In the genomic region with DNA sequence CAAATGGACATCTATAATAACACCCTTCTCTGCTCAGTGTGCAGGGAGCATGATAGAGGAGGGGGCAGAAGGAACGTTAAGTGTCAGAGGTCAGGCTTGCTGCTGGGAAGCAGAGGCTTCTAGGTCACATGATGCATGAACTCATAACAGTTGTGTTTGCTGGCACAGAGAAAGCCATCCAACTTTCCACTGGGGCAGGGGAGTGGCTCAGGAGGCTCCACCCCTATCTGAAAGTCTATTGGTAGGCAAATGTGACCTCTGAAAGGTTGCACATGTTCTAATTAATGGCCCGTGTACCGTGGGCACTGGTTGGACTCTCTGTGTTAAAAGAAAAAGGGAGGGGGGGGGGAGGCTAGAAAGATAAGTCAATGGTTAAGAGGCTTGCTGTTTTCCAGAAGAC, we compare ENCODE assay signal across 27 mouse cellular contexts.
DNase-seq lines count a peak whose midpoint lies in the region; ATAC-seq and TF ChIP-seq lines count a peak whose summit lies in the region.
"Had no signal": no experiment of that assay in that cellular context is flagged by ENCODE, and none has a peak within 500 bp of the region (broad histone marks: within the 10 kb centered on the region; RNA-seq: fewer than 3 reads in every experiment).

No protein-coding gene starts in this region.

- no peak overlapping the region for H3ac ChIP-seq in myocyte (ENCODE audit: control insufficient read depth, insufficient read length)

- no peak overlapping the region for H3K27ac ChIP-seq in forebrain, embryonic 11.5 days (ENCODE audit: low read depth, low read length)
- no peak overlapping the region for H3K27ac ChIP-seq in forebrain, embryonic 13.5 days
- no peak overlapping the region for H3K27ac ChIP-seq in midbrain, embryonic 12.5 days (replicated peaks)
- H3K27ac ChIP-seq in midbrain, embryonic 16.5 days (ENCODE audit: low read length): no peak overlapping the region
- H3K27ac ChIP-seq: embryonic facial prominence, embryonic 13.5 days; embryonic facial prominence, embryonic 15.5 days; forebrain, embryonic 10.5 days had no signal

- no peak for TF ChIP-seq POLR2A in myocyte (IDR thresholded peaks at IDR 0.05; ENCODE audit: insufficient read length, low read depth)

- no peaks in the 10 kb centered on the region for H3K9me3 ChIP-seq in forebrain, embryonic 11.5 days (ENCODE audit: control insufficient read depth, low read length)
- no peaks in the 10 kb centered on the region for H3K9me3 ChIP-seq in forebrain, embryonic 13.5 days (replicated peaks)
- H3K9me3 ChIP-seq in midbrain, embryonic 12.5 days: no peaks in the 10 kb centered on the region
- H3K9me3 ChIP-seq in midbrain, embryonic 16.5 days (replicated peaks; ENCODE audit: control insufficient read depth, low read length, poor library complexity, severe bottlenecking): no peaks in the 10 kb centered on the region
- H3K9me3 ChIP-seq: embryonic facial prominence, embryonic 13.5 days; embryonic facial prominence, embryonic 15.5 days; forebrain, embryonic 10.5 days had no signal

- H3K4me1 ChIP-seq in forebrain, embryonic 11.5 days (replicated peaks; ENCODE audit: control insufficient read depth, insufficient read depth, low read length): no peaks in the 10 kb centered on the region
- H3K4me1 ChIP-seq in forebrain, embryonic 13.5 days: no peaks in the 10 kb centered on the region
- no peaks in the 10 kb centered on the region for H3K4me1 ChIP-seq in midbrain, embryonic 12.5 days
- no peaks in the 10 kb centered on the region for H3K4me1 ChIP-seq in midbrain, embryonic 16.5 days (ENCODE audit: control insufficient read depth, insufficient read depth, low read length)
- H3K4me1 ChIP-seq: embryonic facial prominence, embryonic 13.5 days; embryonic facial prominence, embryonic 15.5 days had no signal

- no peak overlapping the region for H3K9ac ChIP-seq in forebrain, embryonic 11.5 days (ENCODE audit: low read length)
- no peak overlapping the region for H3K9ac ChIP-seq in forebrain, embryonic 13.5 days
- H3K9ac ChIP-seq in midbrain, embryonic 12.5 days (replicated peaks): no peak overlapping the region
- no peak overlapping the region for H3K9ac ChIP-seq in midbrain, embryonic 16.5 days (ENCODE audit: low read depth, low read length)
- H3K9ac ChIP-seq: embryonic facial prominence, embryonic 13.5 days; embryonic facial prominence, embryonic 15.5 days had no signal

- H3K4me3 ChIP-seq in forebrain, embryonic 11.5 days (ENCODE audit: low read depth, low read length): no peak overlapping the region
- H3K4me3 ChIP-seq in forebrain, embryonic 13.5 days: no peak overlapping the region
- H3K4me3 ChIP-seq in midbrain, embryonic 12.5 days: no peak overlapping the region
- H3K4me3 ChIP-seq in midbrain, embryonic 16.5 days (ENCODE audit: low read depth, low read length): no peak overlapping the region
- no peak overlapping the region for H3K4me3 ChIP-seq in myocyte
- H3K4me3 ChIP-seq: embryonic facial prominence, embryonic 13.5 days; embryonic facial prominence, embryonic 15.5 days; erythroblast, embryonic 14.5 days; forebrain, embryonic 10.5 days had no signal

- no peak overlapping the region for H3K4me2 ChIP-seq in forebrain, embryonic 11.5 days (ENCODE audit: low read depth, low read length, severe bottlenecking)
- H3K4me2 ChIP-seq in forebrain, embryonic 13.5 days: no peak overlapping the region
- H3K4me2 ChIP-seq in midbrain, embryonic 12.5 days (replicated peaks): no peak overlapping the region
- no peak overlapping the region for H3K4me2 ChIP-seq in midbrain, embryonic 16.5 days (ENCODE audit: low read length)
- no peak overlapping the region for H3K4me2 ChIP-seq in myocyte (ENCODE audit: low read depth)
- H3K4me2 ChIP-seq: embryonic facial prominence, embryonic 13.5 days; embryonic facial prominence, embryonic 15.5 days had no signal

- no peaks in the 10 kb centered on the region for H3K36me3 ChIP-seq in forebrain, embryonic 11.5 days (ENCODE audit: control insufficient read depth, insufficient read depth, low read length)
- no peaks in the 10 kb centered on the region for H3K36me3 ChIP-seq in forebrain, embryonic 13.5 days (ENCODE audit: poor library complexity, severe bottlenecking)
- no peaks in the 10 kb centered on the region for H3K36me3 ChIP-seq in midbrain, embryonic 12.5 days
- no peaks in the 10 kb centered on the region for H3K36me3 ChIP-seq in midbrain, embryonic 16.5 days (ENCODE audit: control insufficient read depth, insufficient read depth, low read length)
- H3K36me3 ChIP-seq in myocyte (ENCODE audit: control insufficient read depth, insufficient read depth): no peaks in the 10 kb centered on the region
- H3K36me3 ChIP-seq: embryonic facial prominence, embryonic 13.5 days; embryonic facial prominence, embryonic 15.5 days; forebrain, embryonic 10.5 days; G1E had no signal

- ATAC-seq in forebrain, embryonic 11.5 days (replicated peaks; ENCODE audit: low FRiP score): peak; percentile 36; the same call in 1 of the 2 replicates
- ATAC-seq in forebrain, embryonic 13.5 days: no peak
- ATAC-seq in midbrain, embryonic 12.5 days (ENCODE audit: low FRiP score, low read depth): peak; percentile 12; the same call in 1 of the 2 replicates
- no peak for ATAC-seq in midbrain, embryonic 16.5 days
- ATAC-seq: activated CD4-positive, CD25-positive, alpha-beta regulatory T cell, adult 4 months; forebrain, embryonic 14.5 days; forebrain, embryonic 16.5 days; Patski had no signal

- no peaks in the 10 kb centered on the region for H3K27me3 ChIP-seq in forebrain, embryonic 11.5 days (ENCODE audit: control insufficient read depth, insufficient read depth, low read length)
- H3K27me3 ChIP-seq in forebrain, embryonic 13.5 days: no peaks in the 10 kb centered on the region
- H3K27me3 ChIP-seq in midbrain, embryonic 12.5 days: no peaks in the 10 kb centered on the region
- no peaks in the 10 kb centered on the region for H3K27me3 ChIP-seq in midbrain, embryonic 16.5 days (ENCODE audit: control insufficient read depth, insufficient read depth, low read depth, low read length)
- H3K27me3 ChIP-seq in myocyte (ENCODE audit: control insufficient read depth, insufficient read depth, insufficient read length): no peaks in the 10 kb centered on the region
- H3K27me3 ChIP-seq: embryonic facial prominence, embryonic 13.5 days; embryonic facial prominence, embryonic 15.5 days; Patski had no signal

- 74% methylated on average over 3 of the region's 3 CpGs for WGBS in forebrain, embryonic 11.5 days
- 56% methylated on average over 3 of the region's 3 CpGs for WGBS in forebrain, embryonic 13.5 days
- 65% methylated on average over 3 of the region's 3 CpGs for WGBS in midbrain, embryonic 12.5 days
- 74% methylated on average over 3 of the region's 3 CpGs for WGBS in midbrain, embryonic 16.5 days

- no peak for DNase-seq in forebrain, embryonic 11.5 days (ENCODE audit: low spot score)
- DNase-seq in R1 (ENCODE audit: low read depth, low spot score): peak; percentile 40
- DNase-seq in ovary, postnatal 10 days (ENCODE audit: low spot score): no peak
- DNase-seq in testis, postnatal 10 days (ENCODE audit: low spot score): no peak
- DNase-seq: adrenal gland, adult 8-10 months; adrenal gland, postnatal 14 days; adrenal gland, postnatal 36 days; cerebellum, adult 11 months; cerebellum, adult 18-20 months; cerebellum, adult 8-10 months; cerebellum, adult 9-11 months; cerebellum, postnatal 14 days; cerebellum, postnatal 36 days; embryo, embryonic 11 days had no signal

- no peaks in the 10 kb centered on the region for H3K79me2 ChIP-seq in myocyte (ENCODE audit: control insufficient read depth, insufficient read depth)

TF ChIP-seq in myocyte, 11 proteins besides CTCF, POLR2A, EP300 and RAD21:
- TF ChIP-seq MYOD1 (IDR thresholded peaks at IDR 0.05; ENCODE audit: control insufficient read depth in 1 of 3, insufficient read length in 2 of 3, low read depth in 2 of 3) (no peak), USF1 (IDR thresholded peaks at IDR 0.05; ENCODE audit: low read depth) (peak; percentile 2)

Comparison
In these comparisons a context has a peak if more than half of its experiments do, and no peak if none do; other contexts are left out.
1. ATAC-seq: peak in forebrain, embryonic 11.5 days (single experiment) and midbrain, embryonic 12.5 days (single experiment); none in forebrain, embryonic 13.5 days (single experiment) and midbrain, embryonic 16.5 days (single experiment).